ENCODE assay signal across 10 mouse cellular contexts in genomic region chr15:78896149-78896548, GRCm38 (mm10). TPM values are rescaled to one million over a fixed set of nuclear protein-coding genes. Genes with fewer than 3 reads are reported as not detected.
DNase-seq lines count a peak whose midpoint lies in the region; ATAC-seq and TF ChIP-seq lines count a peak whose summit lies in the region.
"Had no signal": no experiment of that assay in that cellular context is flagged by ENCODE, and none has a peak within 500 bp of the region (broad histone marks: within the 10 kb centered on the region; RNA-seq: fewer than 3 reads in every experiment).

No protein-coding gene starts in this region.

- TF ChIP-seq CTCF in intestine, postnatal 0 days (IDR thresholded peaks at IDR 0.05; ENCODE audit: low read depth) = no peak
- no peak for TF ChIP-seq CTCF in stomach, postnatal 0 days (IDR thresholded peaks at IDR 0.05; ENCODE audit: low read depth)
- no peak for TF ChIP-seq CTCF in layer of hippocampus, adult 2 months (conservative IDR thresholded peaks at IDR 0.05)

- no peak for TF ChIP-seq EP300 in stomach, postnatal 0 days (optimal IDR thresholded peaks at IDR 0.05)

- peaks cover 67% of the 10 kb centered on the region for H3K4me1 ChIP-seq in intestine, embryonic 15.5 days (replicated peaks)
- H3K4me1 ChIP-seq in intestine, postnatal 0 days (replicated peaks; ENCODE audit: control insufficient read depth, insufficient read depth, low read length) = peaks cover 14% of the 10 kb centered on the region
- H3K4me1 ChIP-seq in liver, embryonic 13.5 days (replicated peaks) = peaks cover 98% of the 10 kb centered on the region
- H3K4me1 ChIP-seq in stomach, postnatal 0 days (replicated peaks; ENCODE audit: control insufficient read depth, insufficient read depth) = peaks cover 5% of the 10 kb centered on the region

- H3K9me3 ChIP-seq in intestine, embryonic 15.5 days = no peaks in the 10 kb centered on the region
- H3K9me3 ChIP-seq in intestine, postnatal 0 days (ENCODE audit: control insufficient read depth) = no peaks in the 10 kb centered on the region
- H3K9me3 ChIP-seq in liver, embryonic 13.5 days (replicated peaks) = no peaks in the 10 kb centered on the region
- H3K9me3 ChIP-seq in stomach, postnatal 0 days (ENCODE audit: control insufficient read depth, low read length) = no peaks in the 10 kb centered on the region
- H3K9me3 ChIP-seq: neural tube, embryonic 12.5 days had no signal

- no peak overlapping the region for H3K4me3 ChIP-seq in intestine, embryonic 15.5 days (replicated peaks)
- H3K4me3 ChIP-seq in intestine, postnatal 0 days (ENCODE audit: low read depth, low read length) = no peak overlapping the region
- H3K4me3 ChIP-seq in liver, embryonic 13.5 days (replicated peaks) = peak overlapping the region; percentile 0; the same call in 1 of the 2 replicates
- H3K4me3 ChIP-seq in stomach, postnatal 0 days (ENCODE audit: low read depth, low read length) = no peak overlapping the region
- H3K4me3 ChIP-seq in layer of hippocampus, adult 2 months = no peak overlapping the region
- H3K4me3 ChIP-seq: neural tube, embryonic 12.5 days had no signal

- no peak overlapping the region for H3K9ac ChIP-seq in intestine, embryonic 15.5 days
- H3K9ac ChIP-seq in intestine, postnatal 0 days (ENCODE audit: low read depth, low read length) = no peak overlapping the region
- H3K9ac ChIP-seq in liver, embryonic 13.5 days = peak overlapping the region; percentile 85
- H3K9ac ChIP-seq in stomach, postnatal 0 days (ENCODE audit: low read length) = peak overlapping the region; percentile 1; the same call in 1 of the 2 replicates
- H3K9ac ChIP-seq: neural tube, embryonic 12.5 days had no signal

- no peak overlapping the region for H3K4me2 ChIP-seq in intestine, embryonic 15.5 days (replicated peaks)
- no peak overlapping the region for H3K4me2 ChIP-seq in intestine, postnatal 0 days (replicated peaks; ENCODE audit: low read depth)
- H3K4me2 ChIP-seq in liver, embryonic 13.5 days = peak overlapping the region; percentile 97
- H3K4me2 ChIP-seq in stomach, postnatal 0 days (replicated peaks; ENCODE audit: low read depth) = no peak overlapping the region
- H3K4me2 ChIP-seq: neural tube, embryonic 12.5 days had no signal

- H3K36me3 ChIP-seq in intestine, embryonic 15.5 days = peaks cover 15% of the 10 kb centered on the region; the same call in 1 of the 2 replicates
- H3K36me3 ChIP-seq in intestine, postnatal 0 days (ENCODE audit: control insufficient read depth, insufficient read depth) = peaks cover 36% of the 10 kb centered on the region
- peaks cover 29% of the 10 kb centered on the region for H3K36me3 ChIP-seq in liver, embryonic 13.5 days
- H3K36me3 ChIP-seq in stomach, postnatal 0 days (ENCODE audit: control insufficient read depth, insufficient read depth, low read length) = peaks cover 23% of the 10 kb centered on the region

- no peaks in the 10 kb centered on the region for H3K27me3 ChIP-seq in intestine, embryonic 15.5 days (replicated peaks)
- H3K27me3 ChIP-seq in intestine, postnatal 0 days (replicated peaks; ENCODE audit: control insufficient read depth, insufficient read depth, low read length) = no peaks in the 10 kb centered on the region
- H3K27me3 ChIP-seq in liver, embryonic 13.5 days = no peaks in the 10 kb centered on the region
- no peaks in the 10 kb centered on the region for H3K27me3 ChIP-seq in stomach, postnatal 0 days (ENCODE audit: control insufficient read depth, insufficient read depth, low read length)

- DNase-seq in R1 (ENCODE audit: low read depth, low spot score) = peak; percentile 63
- DNase-seq in liver, embryonic 13.5 days = no peak
- peak; percentile 82 for DNase-seq in stomach, postnatal 0 days (ENCODE audit: low spot score)
- no peak for DNase-seq in adrenal gland, adult 18-20 months (ENCODE audit: low spot score in 2 of 2)
- DNase-seq in layer of hippocampus, adult 2 months (ENCODE audit: low spot score in 2 of 2) = no peak
- no peak for DNase-seq in right cerebral cortex, postnatal 25 days

- WGBS in intestine, embryonic 15.5 days = 77% methylated on average over 3 of the region's 3 CpGs
- WGBS in intestine, postnatal 0 days = 78% methylated on average over 3 of the region's 3 CpGs
- 49% methylated on average over 3 of the region's 3 CpGs for WGBS in liver, embryonic 13.5 days (ENCODE audit: insufficient replicate concordance)
- WGBS in stomach, postnatal 0 days = 67% methylated on average over 3 of the region's 3 CpGs

- ATAC-seq in intestine, embryonic 15.5 days = no peak
- ATAC-seq in intestine, postnatal 0 days = no peak
- ATAC-seq in liver, embryonic 13.5 days (ENCODE audit: low read depth) = peak; percentile 37
- ATAC-seq in stomach, postnatal 0 days (ENCODE audit: low FRiP score, low TSS enrichment) = peak; percentile 24; the same call in 1 of the 2 replicates

- H3K27ac ChIP-seq in intestine, embryonic 15.5 days = peak overlapping the region; percentile 48; the same call in 1 of the 2 replicates
- no peak overlapping the region for H3K27ac ChIP-seq in intestine, postnatal 0 days (ENCODE audit: low read depth, low read length)
- H3K27ac ChIP-seq in liver, embryonic 13.5 days = peak overlapping the region; percentile 89
- peak overlapping the region; percentile 71 for H3K27ac ChIP-seq in stomach, postnatal 0 days (replicated peaks)
- no peak overlapping the region for H3K27ac ChIP-seq in layer of hippocampus, adult 2 months
- H3K27ac ChIP-seq: neural tube, embryonic 12.5 days had no signal

RNA-seq across cellular contexts. Expression of gene Gm49510, which starts 3.3 kb away (rescaled TPM):
- polyA plus RNA-seq in intestine, embryonic 15.5 days (2015; fragmentation: Nextera tagmentation; extraction: Ambion mirVana) = 0.23 and 0.42 TPM in 2 replicates
- 0.21 TPM in 1 of 2 replicates, not detected in the other for polyA plus RNA-seq in intestine, postnatal 0 days (2015; fragmentation: Nextera tagmentation; extraction: Ambion mirVana)
- 0.15 and 0.16 TPM in 2 replicates for polyA plus RNA-seq in liver, embryonic 13.5 days (2015; fragmentation: Nextera tagmentation; extraction: Ambion mirVana)
- 0.27 and 0.28 TPM in 2 replicates for polyA plus RNA-seq in stomach, postnatal 0 days (2015; fragmentation: Nextera tagmentation; extraction: Ambion mirVana)
- not detected for total RNA-seq in adrenal gland, adult 18-20 months (2021)
- total RNA-seq in layer of hippocampus, adult 2 months (2021) = under 1 TPM in 1 of 2 experiments, not detected in 1; 0.27 TPM
- total RNA-seq: left cerebral cortex, postnatal 10 days had no signal

RNA-seq across cellular contexts. Expression of gene Sh3bp1, which starts 3.4 kb away (rescaled TPM):
- 21.6 and 26.8 TPM in 2 replicates for polyA plus RNA-seq in intestine, embryonic 15.5 days (2015; fragmentation: Nextera tagmentation; extraction: Ambion mirVana)
- polyA plus RNA-seq in intestine, postnatal 0 days (2015; fragmentation: Nextera tagmentation; extraction: Ambion mirVana) = 7.2 and 7.6 TPM in 2 replicates
- polyA plus RNA-seq in liver, embryonic 13.5 days (2015; fragmentation: Nextera tagmentation; extraction: Ambion mirVana) = 17.7 and 22.2 TPM in 2 replicates
- 22.7 and 27.4 TPM in 2 replicates for polyA plus RNA-seq in stomach, postnatal 0 days (2015; fragmentation: Nextera tagmentation; extraction: Ambion mirVana)
- 1 to 10 TPM; 4.1 to 6.5 TPM for total RNA-seq in adrenal gland, adult 18-20 months (2021)
- 10 to 100 TPM; 27.7 to 41.8 TPM for total RNA-seq in layer of hippocampus, adult 2 months (2021)

RNA-seq across cellular contexts. Expression of gene Pdxp, which starts 17.6 kb away (rescaled TPM):
- 11.0 TPM in 2 replicates for polyA plus RNA-seq in intestine, embryonic 15.5 days (2015; fragmentation: Nextera tagmentation; extraction: Ambion mirVana)
- polyA plus RNA-seq in intestine, postnatal 0 days (2015; fragmentation: Nextera tagmentation; extraction: Ambion mirVana) = 3.3 and 4.2 TPM in 2 replicates
- 6.9 and 7.4 TPM in 2 replicates for polyA plus RNA-seq in liver, embryonic 13.5 days (2015; fragmentation: Nextera tagmentation; extraction: Ambion mirVana)
- 4.1 and 4.3 TPM in 2 replicates for polyA plus RNA-seq in stomach, postnatal 0 days (2015; fragmentation: Nextera tagmentation; extraction: Ambion mirVana)
- 1 to 10 TPM; 3.1 to 5.4 TPM for total RNA-seq in adrenal gland, adult 18-20 months (2021)
- 100 to 1,000 TPM; 162 to 172 TPM for total RNA-seq in layer of hippocampus, adult 2 months (2021)

RNA-seq across cellular contexts. Expression of gene Gga1, which starts 19.2 kb away (rescaled TPM):
- 47.6 and 51.7 TPM in 2 replicates for polyA plus RNA-seq in intestine, embryonic 15.5 days (2015; fragmentation: Nextera tagmentation; extraction: Ambion mirVana)
- polyA plus RNA-seq in intestine, postnatal 0 days (2015; fragmentation: Nextera tagmentation; extraction: Ambion mirVana) = 40.1 TPM in 2 replicates
- polyA plus RNA-seq in liver, embryonic 13.5 days (2015; fragmentation: Nextera tagmentation; extraction: Ambion mirVana) = 20.7 and 23.7 TPM in 2 replicates
- polyA plus RNA-seq in stomach, postnatal 0 days (2015; fragmentation: Nextera tagmentation; extraction: Ambion mirVana) = 35.6 and 39.3 TPM in 2 replicates
- total RNA-seq in adrenal gland, adult 18-20 months (2021) = 10 to 100 TPM; 55.2 to 57.2 TPM
- total RNA-seq in layer of hippocampus, adult 2 months (2021) = 10 to 100 TPM; 64.0 to 64.7 TPM

RNA-seq across cellular contexts. Expression of gene Lgals1, which starts 30.4 kb away (rescaled TPM):
- 996 and 1,059 TPM in 2 replicates for polyA plus RNA-seq in intestine, embryonic 15.5 days (2015; fragmentation: Nextera tagmentation; extraction: Ambion mirVana)
- polyA plus RNA-seq in intestine, postnatal 0 days (2015; fragmentation: Nextera tagmentation; extraction: Ambion mirVana) = 725 and 759 TPM in 2 replicates
- polyA plus RNA-seq in liver, embryonic 13.5 days (2015; fragmentation: Nextera tagmentation; extraction: Ambion mirVana) = 683 and 710 TPM in 2 replicates
- 1,326 and 1,632 TPM in 2 replicates for polyA plus RNA-seq in stomach, postnatal 0 days (2015; fragmentation: Nextera tagmentation; extraction: Ambion mirVana)
- 100 to 1,000 TPM; 300 to 824 TPM for total RNA-seq in adrenal gland, adult 18-20 months (2021)
- 10 to 100 TPM; 18.9 to 20.2 TPM for total RNA-seq in layer of hippocampus, adult 2 months (2021)

Comparison
In these comparisons a context has a peak if more than half of its experiments do, and no peak if none do; other contexts are left out.
1. H3K27ac ChIP-seq: peak in intestine, embryonic 15.5 days (single experiment), liver, embryonic 13.5 days (single experiment) and stomach, postnatal 0 days (single experiment); none in intestine, postnatal 0 days (single experiment) and layer of hippocampus, adult 2 months (single experiment).
2. ATAC-seq: peak in liver, embryonic 13.5 days (single experiment) and stomach, postnatal 0 days (single experiment); none in intestine, embryonic 15.5 days (single experiment) and intestine, postnatal 0 days (single experiment).
3. H3K9ac ChIP-seq: peak in liver, embryonic 13.5 days (single experiment) and stomach, postnatal 0 days (single experiment); none in intestine, embryonic 15.5 days (single experiment) and intestine, postnatal 0 days (single experiment).
4. DNase-seq: peak in R1 (single experiment) and stomach, postnatal 0 days (single experiment); none in liver, embryonic 13.5 days (single experiment), adrenal gland, adult 18-20 months (0 of 2), layer of hippocampus, adult 2 months (0 of 2) and right cerebral cortex, postnatal 25 days (single experiment).